Mouse (Mus musculus) urinary bladder, postnatal 36 days (tissue): Measurements from ENCODE around the gene Atf1.
"Not testable (repeated sequence)": the region's sequence is repeated elsewhere in the genome, so short reads cannot be mapped to it uniquely, and the experiment has no call there.

ENCODE experiments used
- DNase-seq, 2 experiments: peaks; one replicate each; pipeline ENCODE4 v3.0.0; 2022; ENCODE audit warnings: low spot score in 2 of 2, mixed read lengths in 1 of 2

The Atf1 gene

DNA sequence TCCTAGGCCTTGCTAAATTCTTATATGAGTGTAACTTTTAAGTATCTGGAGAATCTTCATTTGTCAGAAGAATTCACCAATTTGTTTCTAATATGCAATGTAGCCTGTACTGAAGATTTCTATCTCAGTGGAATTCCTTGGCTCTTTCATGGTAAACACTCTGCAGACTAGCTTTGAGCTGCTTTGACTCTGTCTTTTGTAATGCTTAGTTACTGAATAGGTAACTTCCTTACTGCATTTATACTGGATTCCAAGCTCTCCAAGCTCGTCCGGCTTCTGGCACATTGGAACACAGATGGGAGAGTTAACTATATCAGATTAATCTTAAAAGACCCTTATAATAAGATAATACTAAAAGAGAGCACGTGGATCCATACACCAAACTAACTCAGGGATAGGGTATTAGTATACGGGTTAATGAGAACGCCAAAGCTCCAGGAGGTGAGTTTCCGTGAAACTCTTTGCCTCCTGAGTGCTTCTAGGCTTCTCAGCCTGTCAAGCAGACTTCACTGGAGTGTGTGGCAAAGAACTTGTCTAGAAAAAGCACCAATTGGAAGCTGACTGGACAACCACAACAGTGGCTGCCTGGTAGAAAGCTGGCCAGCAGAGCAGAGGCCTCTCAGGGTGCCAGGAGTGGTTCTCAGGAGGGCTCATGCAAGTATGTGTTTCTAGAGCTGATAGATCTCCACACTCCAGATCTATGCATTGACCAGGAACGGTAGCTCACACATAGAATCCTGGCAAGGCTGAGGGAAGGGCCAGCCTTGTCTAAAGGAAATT is 31.2 kb downstream of the Atf1 start:
- DNase-seq, result no peak

DNA sequence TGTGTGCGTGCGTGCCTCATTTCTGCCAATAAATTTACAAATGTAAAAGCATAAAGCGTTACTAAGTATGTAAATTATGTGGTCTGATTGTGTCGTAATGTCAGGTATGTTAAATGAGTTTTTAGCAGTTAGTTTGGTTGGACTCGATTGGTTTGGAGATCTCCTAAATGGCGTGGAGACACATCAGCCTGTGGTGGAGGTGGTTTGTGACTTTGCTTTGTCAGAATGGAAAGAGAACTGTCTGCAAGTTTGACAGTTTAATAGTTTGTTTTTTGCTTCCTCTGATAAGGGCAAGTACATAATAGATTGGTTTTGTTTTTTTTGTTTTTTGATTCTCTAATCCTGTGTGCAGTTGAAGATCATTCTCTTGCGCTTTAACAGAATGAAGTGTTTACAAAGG is 32.7 kb downstream of the Atf1 start:
- DNase-seq, result not testable (repeated sequence)

DNA sequence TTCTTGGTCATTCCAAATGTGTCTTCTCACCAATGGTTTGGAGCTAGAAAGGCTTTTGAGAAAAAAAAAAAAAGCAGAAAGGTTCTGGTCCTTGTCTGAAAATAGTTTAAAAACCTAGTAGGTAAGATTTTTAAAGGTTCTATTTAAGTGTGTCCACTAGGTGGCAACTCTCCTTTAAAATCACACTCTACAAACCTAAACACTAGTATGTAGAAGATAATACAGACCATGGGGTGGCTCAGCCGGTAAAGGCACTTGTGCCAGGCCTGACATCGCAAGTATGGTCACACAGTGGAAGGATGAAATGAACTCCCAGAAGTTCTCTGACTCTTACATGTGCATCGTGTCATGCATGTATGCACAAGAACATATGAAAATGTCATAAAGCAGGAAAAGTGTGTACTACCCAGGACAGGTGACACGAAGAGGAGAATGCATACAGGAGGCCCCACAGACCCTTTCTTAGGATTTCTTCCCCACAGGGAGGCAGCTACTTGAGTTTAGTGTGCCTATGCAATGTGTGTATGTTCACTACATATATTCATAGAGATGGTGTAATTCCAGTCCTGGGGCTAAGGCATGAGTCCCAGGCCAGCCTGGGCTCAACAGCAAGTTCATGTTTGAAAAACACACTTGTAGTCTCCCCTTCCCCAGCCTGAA is 35.8 kb downstream of the Atf1 start:
- no peak for DNase-seq

DNA sequence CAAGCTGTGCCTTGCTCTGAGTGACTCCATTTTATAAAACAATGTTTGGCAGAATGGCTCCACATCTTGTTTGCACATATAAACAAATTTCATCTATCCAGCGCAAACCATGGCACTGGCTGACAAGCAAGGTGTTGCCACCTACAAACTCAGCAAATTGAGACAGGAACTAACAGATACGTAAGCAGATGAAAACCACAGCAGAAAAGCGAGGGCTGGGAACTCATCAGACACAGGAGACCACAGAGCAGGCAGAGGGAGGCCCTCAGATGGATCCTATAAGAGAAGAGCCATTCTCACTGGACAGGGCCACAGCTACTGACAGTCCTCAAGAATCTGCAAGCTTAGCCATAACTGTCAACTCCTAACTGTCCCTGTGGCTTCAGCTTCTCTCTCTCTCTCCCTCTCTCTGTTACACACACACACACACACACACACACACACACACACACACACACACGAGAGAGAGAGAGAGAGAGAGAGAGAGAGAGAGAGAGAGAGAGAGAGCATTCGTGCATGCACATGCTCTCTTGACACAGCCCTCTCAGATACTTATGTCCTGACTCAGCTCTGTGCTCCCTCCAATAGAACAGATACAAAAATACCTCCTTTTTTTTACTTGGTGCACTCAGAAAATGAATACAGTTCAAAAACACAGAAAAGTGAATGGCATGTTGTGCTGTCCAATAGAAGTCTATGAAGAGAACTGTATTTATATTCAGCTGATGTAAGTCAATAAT is 38.1 kb downstream of the Atf1 start:
- DNase-seq, result no peak

DNA sequence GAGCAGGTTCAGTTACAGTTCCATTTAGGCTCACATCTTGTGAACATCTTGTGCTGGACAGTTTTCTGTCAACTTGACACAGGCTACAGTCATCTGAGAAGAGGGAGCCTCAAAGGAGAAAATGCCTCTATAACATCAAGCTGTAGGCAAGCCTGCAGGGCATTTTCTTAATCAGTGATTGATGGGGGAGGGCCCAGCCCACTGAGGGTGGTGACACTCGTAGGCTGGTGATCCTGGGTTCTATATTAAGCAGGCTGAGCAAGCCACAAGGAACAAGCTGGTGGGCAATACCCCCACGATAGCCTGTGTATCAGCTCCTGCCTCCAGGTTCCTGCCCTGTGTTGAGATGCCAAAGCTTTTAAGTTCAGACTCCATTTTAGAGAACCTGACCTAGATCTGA is 41.3 kb downstream of the Atf1 start:
- DNase-seq, result no peak

DNA sequence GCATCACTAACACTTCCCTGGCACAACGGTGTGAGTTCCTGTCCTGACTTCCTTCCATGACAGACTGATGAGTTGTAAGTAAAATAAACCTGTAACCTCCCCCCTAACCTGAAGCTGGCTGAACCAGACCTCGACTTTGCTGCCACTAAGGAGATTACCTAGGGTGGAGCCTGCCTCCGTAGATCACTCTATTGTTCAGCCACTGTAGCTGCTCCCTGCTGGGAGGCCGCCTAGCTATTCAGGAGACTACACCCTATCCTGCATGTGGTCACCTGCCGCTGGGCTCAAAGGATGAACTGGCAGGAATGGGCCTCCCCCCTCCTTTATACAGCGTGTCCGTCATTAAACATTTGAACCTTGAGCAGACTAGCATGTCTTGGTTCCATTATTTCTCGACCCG is 42.2 kb downstream of the Atf1 start:
- DNase-seq, result no peak

DNA sequence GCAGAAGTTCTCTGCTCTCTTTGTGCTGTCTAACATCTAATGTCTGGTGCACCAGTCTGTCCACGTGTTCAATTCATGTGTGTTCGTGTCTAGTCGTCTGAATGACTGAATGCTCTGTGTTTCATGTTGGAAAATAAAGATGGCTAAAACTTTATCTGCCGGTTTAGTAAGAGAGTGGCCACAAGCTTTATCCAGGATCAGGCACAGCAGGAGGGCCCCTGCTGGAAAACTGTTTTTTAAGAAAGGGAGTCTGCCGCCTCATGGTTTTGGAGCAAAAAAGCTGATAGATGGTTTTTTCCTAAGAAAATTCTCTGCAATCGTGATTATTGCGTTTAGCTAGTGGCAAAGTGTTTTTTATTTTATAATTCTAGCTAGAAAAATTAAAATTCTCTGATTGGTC is 43.0 kb downstream of the Atf1 start:
- DNase-seq, result not testable (repeated sequence)

DNA sequence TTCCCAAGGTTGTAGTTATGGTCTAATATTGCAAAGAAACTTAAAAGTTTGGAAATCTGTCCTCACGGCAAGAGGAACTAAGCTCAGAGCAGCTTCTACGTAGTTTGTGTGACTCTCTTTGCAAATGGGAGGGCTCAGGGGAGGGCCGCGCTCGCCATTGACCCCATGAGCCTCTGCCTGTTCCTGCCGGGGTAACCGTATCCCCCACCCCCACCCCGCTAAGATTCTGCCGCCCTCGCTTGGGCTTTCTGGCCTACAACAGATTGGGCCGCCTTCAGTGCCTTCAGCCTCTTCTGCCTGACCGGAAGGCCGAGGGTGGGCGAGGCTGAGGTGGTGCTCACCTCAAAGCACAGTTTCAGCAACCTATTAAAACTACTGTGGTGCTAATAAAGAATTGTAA is 43.8 kb downstream of the Atf1 start:
- DNase-seq, result no peak

DNA sequence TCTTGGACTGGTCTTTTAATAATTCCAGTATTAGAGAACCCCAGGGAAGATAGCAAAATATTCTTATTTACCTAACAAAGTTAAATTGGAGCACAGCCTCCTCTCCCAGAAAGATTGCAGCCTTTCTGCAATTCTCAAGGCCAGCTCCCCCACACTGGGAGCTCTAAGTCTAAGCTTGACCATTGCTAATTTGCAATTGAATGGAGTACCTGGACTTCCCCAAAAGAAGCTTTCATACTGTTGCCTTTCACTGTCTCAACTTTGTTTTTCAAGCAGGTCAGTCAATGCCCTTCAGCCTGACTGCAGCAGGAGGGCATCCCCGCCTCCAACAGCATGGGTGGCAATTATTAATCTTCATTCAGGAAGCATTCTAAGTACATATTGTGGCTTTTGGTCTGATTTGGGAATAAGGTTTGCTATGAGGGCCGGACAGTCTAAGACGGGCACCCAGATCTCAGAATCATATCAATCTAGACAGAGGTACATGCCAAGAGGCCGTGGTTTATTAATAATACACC is 46.2 kb downstream of the Atf1 start:
- DNase-seq, result not testable (repeated sequence)

DNA sequence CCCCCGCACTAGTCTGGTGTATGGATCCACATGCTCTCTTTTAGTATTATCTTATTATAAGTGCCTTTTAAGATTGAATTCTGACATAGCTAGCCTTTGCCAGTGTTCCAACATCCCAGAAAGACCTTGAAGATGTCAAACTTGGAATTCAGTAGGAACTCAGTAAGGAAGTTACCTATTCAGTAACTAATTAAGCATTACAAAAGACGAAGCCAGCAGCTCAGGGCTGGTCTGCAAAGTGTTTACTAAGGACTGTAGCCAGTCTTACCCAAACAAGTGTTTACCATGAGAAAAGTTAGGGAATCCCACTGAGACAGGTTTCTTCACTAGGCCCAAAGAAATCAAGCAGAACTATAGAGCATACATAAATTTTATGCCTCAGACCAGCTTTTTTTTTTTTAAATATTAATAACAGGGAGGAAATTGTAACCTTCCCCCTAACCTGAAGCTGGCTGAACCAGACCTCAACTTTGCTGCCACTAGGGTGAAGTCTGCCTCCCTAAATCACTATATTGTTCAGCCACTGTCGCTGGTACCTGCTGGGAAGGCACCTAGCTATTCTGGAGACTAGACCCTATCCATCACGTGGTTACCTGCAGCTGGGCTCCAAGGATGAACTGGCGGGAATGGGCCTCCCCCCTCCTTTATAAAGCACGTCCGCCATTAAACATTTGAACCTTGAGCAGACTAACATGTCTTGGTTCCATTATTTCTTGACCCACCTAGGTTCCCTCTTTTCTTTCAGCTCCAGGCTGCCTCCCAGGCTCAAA is 47.4 kb downstream of the Atf1 start:
- DNase-seq, result no peak

DNA sequence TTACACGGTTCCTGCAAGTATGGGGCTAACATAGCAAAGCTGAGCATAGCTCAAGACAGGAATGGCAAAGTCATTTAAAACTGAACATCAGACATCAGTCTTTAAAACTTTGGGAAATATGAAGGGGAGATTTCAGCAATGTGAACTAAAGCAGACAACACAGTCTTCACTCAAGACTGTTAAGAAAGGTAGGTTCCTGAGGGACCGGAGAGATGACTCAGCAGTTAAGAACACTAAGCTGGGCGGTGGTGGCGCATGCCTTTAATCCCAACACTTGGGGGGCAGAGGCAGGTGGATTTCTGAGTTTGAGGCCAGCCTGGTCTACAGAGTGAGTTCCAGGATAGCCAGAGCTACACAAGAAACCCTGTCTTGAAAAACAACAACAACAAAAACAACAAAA is 48.8 kb downstream of the Atf1 start:
- no peak for DNase-seq

DNA sequence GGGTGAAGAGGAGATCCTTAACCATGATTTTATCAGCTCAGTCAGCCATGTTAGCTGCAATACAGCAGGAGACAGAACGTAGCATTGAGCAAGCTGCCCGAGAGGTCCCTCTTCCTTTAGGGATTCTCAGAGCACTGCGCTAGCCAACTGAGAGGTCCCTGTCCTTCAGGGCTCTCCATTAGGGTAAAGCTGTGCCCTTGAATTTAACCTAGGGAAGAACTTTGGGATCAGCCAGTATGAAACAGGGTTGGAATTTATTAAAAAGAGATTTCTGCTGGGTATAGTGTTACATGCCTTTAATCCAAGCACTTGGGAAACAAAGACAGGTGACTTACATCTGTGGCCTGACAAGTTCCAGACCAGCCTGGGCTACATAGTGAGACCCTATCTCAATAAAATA is 50.0 kb downstream of the Atf1 start:
- no peak for DNase-seq

DNA sequence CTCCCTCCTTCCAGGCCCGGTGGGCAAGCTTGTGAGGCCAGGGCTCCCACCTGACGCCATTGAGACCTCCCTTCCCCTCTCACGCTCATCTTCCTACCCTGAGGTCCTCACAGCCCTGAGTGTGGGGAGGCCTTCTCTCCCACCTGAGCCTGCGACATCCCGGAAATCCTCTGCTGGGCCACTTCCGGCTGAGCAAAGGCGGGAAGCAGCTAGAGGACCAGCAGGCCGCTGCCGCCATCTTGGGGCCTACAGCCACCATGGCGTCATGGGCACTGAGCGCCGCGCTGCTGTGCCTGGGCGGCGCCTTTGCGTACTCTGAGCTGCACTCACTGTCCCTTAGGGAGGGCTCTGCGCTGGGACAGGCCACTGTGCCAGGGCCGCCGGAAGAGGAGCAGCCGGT is 53.0 kb downstream of the Atf1 start, which contains the start of gene Tmprss12:
Gene Tmprss12 (plus strand): TSS at position 212 of the 400 bp plus-strand sequence.
- no peak for DNase-seq

DNA sequence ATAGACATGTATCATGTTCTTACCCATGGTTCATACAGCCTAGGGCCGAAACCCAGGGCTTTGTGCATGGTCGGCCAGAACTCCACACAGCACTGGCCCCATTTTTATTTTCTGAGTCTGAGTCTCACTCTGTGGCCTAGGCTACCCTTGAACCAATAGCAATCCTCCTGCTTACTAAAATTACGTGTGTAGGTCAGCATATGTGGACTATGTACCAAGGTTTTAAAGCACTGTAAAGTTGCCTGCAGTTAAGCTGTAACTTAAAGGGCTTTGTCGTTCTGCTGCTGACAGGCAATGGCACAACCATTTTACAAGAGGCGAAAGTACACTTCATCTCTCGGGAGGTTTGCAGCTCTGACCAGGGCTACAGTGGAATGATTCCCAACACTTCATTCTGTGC is 61.4 kb downstream of the Atf1 start:
- no peak for DNase-seq

DNA sequence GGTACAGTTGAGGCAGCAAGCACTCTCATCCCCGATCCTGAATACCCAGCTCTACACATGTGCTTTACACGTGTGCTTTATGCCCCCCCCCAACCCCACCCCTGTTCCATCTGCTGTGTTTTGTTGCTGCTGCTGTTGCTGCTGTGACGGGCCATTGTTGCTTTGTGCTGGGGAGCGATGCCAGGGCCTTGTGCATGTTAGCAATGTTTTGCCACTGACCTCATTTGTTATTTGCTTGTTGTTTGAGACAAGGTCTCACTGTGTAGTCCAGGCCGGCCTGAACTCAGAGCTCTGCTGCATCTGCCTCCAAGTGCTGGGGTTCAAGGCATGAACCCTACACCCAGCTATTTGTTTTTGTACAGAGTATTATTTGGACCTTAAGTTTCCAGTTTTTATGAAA is 63.2 kb downstream of the Atf1 start:
- DNase-seq, result no peak

DNA sequence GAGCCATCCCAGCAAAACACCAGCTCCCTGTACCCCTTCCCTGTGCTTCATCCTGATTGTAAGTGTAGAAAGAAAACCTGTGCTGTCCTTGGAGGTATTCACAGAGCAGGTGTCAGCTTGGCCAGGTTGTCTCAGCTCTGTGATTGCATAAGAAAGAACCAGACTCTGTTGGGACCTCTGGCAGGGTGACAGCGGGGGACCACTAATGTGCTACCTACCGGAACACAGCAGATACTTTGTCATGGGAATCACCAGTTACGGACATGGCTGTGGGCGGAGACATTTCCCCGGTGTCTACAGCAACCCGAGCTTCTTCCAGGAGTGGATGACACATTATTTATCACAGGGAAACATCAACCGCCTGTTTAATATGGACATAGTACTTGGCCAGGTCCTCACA is 64.7 kb downstream of the Atf1 start:
- no peak for DNase-seq

DNA sequence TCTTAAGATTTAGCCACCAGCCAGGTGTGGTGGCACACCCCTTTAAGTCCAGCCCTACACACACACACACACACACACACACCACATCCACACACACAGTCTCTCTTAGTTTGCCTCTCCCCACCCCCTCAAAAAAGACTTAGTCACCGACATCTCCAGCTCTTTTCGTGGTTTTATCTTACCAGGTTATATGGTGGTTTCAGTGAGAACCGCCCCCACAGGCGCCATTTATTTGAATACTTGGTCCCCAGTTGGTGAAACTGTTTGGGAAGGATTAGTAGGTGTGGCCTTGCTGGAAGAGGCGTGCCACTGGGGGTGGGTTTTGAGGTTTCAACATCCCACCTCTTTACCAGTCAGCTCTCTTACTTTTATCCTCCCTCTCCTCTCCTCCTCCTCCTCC is 70.2 kb downstream of the Atf1 start:
- DNase-seq, result no peak

DNA sequence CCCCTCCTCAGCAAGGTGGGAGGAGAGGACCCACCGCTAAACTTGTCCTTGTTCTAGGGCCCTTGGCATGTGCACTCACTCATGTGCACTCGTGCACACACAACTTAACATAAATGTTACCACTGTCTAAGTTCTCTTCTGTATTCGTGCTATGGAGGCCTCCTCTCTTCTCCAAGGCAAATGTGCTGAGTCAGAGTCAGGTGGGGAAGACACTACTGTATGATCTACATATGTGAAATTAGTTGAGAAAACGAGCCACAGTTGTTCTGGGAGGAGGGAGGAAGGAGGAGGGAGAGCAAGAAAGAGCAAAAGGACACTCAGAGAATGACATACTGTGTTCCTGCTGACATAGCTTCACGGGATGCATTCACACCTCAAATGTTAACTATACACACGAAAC is 72.9 kb downstream of the Atf1 start:
- DNase-seq, result no peak

DNA sequence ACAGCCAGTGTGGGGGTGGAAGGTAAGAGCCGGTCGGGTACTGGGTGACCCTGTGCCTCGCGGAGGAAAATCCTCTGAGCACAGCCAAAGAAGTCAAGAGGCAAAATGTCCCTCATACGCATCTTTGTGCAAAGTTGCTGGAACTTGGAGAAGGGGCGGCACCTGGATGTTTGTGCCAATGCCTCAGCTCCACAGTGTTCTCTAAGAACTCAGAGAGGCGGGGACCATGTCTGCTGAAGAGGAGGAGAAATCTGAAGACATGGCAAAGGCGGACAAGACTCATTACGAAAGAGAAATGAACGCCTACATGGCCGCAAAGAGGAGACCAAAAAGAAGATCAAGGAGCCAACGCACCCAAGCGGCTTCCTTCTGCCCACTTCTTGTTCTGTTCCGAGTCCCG is 73.9 kb downstream of the Atf1 start:
- DNase-seq, result peak in 1 of 2 experiments; percentile 17

DNA sequence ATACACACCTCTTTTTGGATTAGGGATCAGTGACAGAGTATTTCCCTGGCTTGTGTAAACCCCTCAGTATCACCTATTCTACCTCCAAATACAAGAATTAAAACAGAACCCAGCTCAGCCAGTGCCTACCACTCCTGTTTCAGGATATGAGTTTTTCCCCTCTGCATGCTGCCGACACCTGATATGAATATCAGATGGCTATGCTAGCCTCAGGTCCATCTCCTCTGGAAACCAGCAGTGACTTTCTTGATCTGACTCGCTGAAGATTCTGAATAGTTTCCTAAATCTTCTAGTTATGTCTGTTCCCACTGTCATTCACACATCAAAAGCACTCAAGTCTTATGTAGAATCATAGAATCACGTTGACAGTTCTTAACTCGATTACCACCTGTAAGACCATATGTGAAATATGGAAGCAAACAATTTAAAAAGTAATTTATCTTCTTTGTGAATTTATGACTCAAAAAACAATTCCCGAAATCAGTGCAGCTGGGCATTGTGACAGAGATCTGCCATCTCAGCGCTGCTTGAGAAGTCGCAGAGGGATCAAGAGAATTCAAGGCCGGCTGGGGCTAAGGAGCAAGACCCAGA is 75.9 kb downstream of the Atf1 start:
- DNase-seq, result no peak
